Mouse (Mus musculus) adrenal gland, adult 2 months (tissue): Measurements from ENCODE around the gene Ccdc175. TPM values are rescaled to one million over a fixed set of nuclear protein-coding genes. Genes with fewer than 3 reads are reported as not detected.

Source experiments
- microRNA-seq, 2 experiments: library from miRNA; unstranded; fragments of <30 nt; microRNA quantifications; one replicate each; pipeline ENCODE4 v1.2.0; 2021
- polyA plus RNA-seq: library from polyadenylated mRNA; depleted of rRNA; stranded (reverse); fragments of >200 nt; gene quantifications from 2 replicates; pipeline ENCODE4 v1.2.3, GENCODE M21; 2012; rRNA removed
- total RNA-seq, 2 experiments: library from RNA; stranded (reverse); gene quantifications; 2 replicates each; pipeline ENCODE4 v1.2.3; 2021

The Ccdc175 gene
- total and polyA plus RNA-seq, 3 experiments, result not detected

Small RNA genes lying within 50 kb of the gene (microRNA-seq; reads per million reads assigned to microRNA genes)
- 0 reads per million in 2 experiments for gene Gm24466

Other genes with a start within 250 kb of the Ccdc175 start
- 1 to 10 TPM; 2.6 to 2.7 TPM for gene Gpr135, start 113.9 kb downstream of the Ccdc175 start, total RNA-seq
- gene Gpr135, start 113.9 kb downstream of the Ccdc175 start, polyA plus RNA-seq, result 14.1 and 16.2 TPM in 2 replicates
- gene L3hypdh, start 99.6 kb downstream of the Ccdc175 start, total RNA-seq, result 10 to 100 TPM; 15.3 to 18.9 TPM
- gene L3hypdh, start 99.6 kb downstream of the Ccdc175 start, polyA plus RNA-seq, result 103 and 106 TPM in 2 replicates
- 10 to 100 TPM; 48.0 to 49.0 TPM for gene Jkamp, start 99.4 kb downstream of the Ccdc175 start, total RNA-seq
- gene Jkamp, start 99.4 kb downstream of the Ccdc175 start, polyA plus RNA-seq, result 92.1 and 92.2 TPM in 2 replicates
- 10 to 100 TPM; 15.0 to 27.1 TPM for gene Rtn1, start 224.0 kb upstream of the Ccdc175 start, total RNA-seq
- 12.0 and 18.3 TPM in 2 replicates for gene Rtn1, start 224.0 kb upstream of the Ccdc175 start, polyA plus RNA-seq